Mouse (Mus musculus) heart, embryonic 15.5 days (tissue): ENCODE measurements around the gene Plscr3. TPM values are rescaled to one million over a fixed set of nuclear protein-coding genes. Genes with fewer than 3 reads are reported as not detected.

ENCODE experiments used
- ATAC-seq: fragments of 200-750 bp; cut with Nextera tagmentation; replicated peaks from 2 replicates; pipeline ENCODE4 v1.8.0; 2017; ENCODE audit warnings: low read depth, moderate TSS enrichment; ENCODE audit not compliant: insufficient number of reproducible peaks, insufficient read depth, low FRiP score
- H3K27ac ChIP-seq: fragments of 300-500 bp; sonication (generic); 2 replicates; pipeline ENCODE4 v1.5.1; 2015; ENCODE audit warnings: mild to moderate bottlenecking, inconsistent platforms
- H3K27me3 ChIP-seq: fragments of 300-500 bp; sonication (generic); 2 replicates; pipeline ENCODE4 v1.6.1; 2015; ENCODE audit warnings: inconsistent platforms
- H3K36me3 ChIP-seq: fragments of 300-500 bp; sonication (generic); 2 replicates; pipeline ENCODE4 v1.6.1; 2015; ENCODE audit warnings: mild to moderate bottlenecking, inconsistent platforms
- H3K4me1 ChIP-seq: fragments of 300-500 bp; sonication (generic); replicated peaks from 2 replicates; pipeline ENCODE4 v1.6.1; 2015; ENCODE audit warnings: inconsistent platforms
- H3K4me2 ChIP-seq: fragments of 300-500 bp; sonication (generic); 2 replicates; pipeline ENCODE4 v1.6.1; 2015; ENCODE audit warnings: inconsistent platforms, mild to moderate bottlenecking, moderate library complexity
- H3K4me3 ChIP-seq: fragments of 300-500 bp; sonication (generic); 2 replicates; pipeline ENCODE4 v1.5.1; 2015; ENCODE audit warnings: mild to moderate bottlenecking, inconsistent platforms
- H3K9ac ChIP-seq: fragments of 300-500 bp; sonication (generic); 2 replicates; pipeline ENCODE4 v1.6.1; 2015; ENCODE audit warnings: mild to moderate bottlenecking, inconsistent platforms
- H3K9me3 ChIP-seq: fragments of 300-500 bp; sonication (generic); replicated peaks from 2 replicates; pipeline ENCODE4 v1.6.1; 2016; ENCODE audit warnings: inconsistent platforms
- WGBS: fragments of 180-500 bp; shearing (Covaris S2); methylation state at CpG from one replicate; pipeline ENCODE4 v1.1.7; 2015; ENCODE audit warnings: mixed read lengths; 5-methylcytosine and 5-hydroxymethylcytosine counted together
- microRNA-seq: library from miRNA; unstranded; fragments of <30 nt; microRNA quantifications from one replicate; pipeline ENCODE4, GENCODE M21; 2016
- polyA plus RNA-seq: library from polyadenylated mRNA; unstranded; fragments of >200 nt; fragmentation: Nextera tagmentation; extraction: Ambion mirVana; gene quantifications from 2 replicates; pipeline ENCODE4 v1.2.1, GENCODE M21; 2015

The Plscr3 gene
- polyA plus RNA-seq, 1 experiment from 2014 or later: 68.5 TPM

- peak within 1 kb of the TSS; percentile 93 for H3K9ac ChIP-seq
- peak within 1 kb of the TSS; percentile 95 for H3K4me3 ChIP-seq
- H3K9me3 ChIP-seq: no peaks in the 10 kb centered on the region
- H3K27ac ChIP-seq: peak within 1 kb of the TSS; percentile 99
- H3K4me1 ChIP-seq: peaks cover 30% of the 10 kb centered on the region
- H3K36me3 ChIP-seq: peaks cover 20% of the 10 kb centered on the region
- ATAC-seq: peak; percentile 92
- H3K4me2 ChIP-seq: peak within 1 kb of the TSS; percentile 87
- no peaks in the 10 kb centered on the region; the same call in 1 of the 2 replicates for H3K27me3 ChIP-seq
- under 1% methylated on average over 38 of the region's 38 CpGs for WGBS
These were observed 54.6 kb downstream of the Plscr3 start, which contains the start of the genes 2810408A11Rik and Neurl4 for GRCm38 (mm10) chr11:69900471-69901405. 2810408A11Rik (minus strand) TSS chr11:69900987. Neurl4 (plus strand) TSS chr11:69901072.

GRCm38 (mm10) chr11:69901406-69901846 is 55.2 kb downstream of the Plscr3 start:
- H3K4me2 ChIP-seq: peak overlapping the region; percentile 87
- H3K4me1 ChIP-seq: peaks cover 30% of the 10 kb centered on the region
- H3K36me3 ChIP-seq: peaks cover 27% of the 10 kb centered on the region
- ATAC-seq: peak; percentile 81
- H3K27me3 ChIP-seq: no peaks in the 10 kb centered on the region
- H3K4me3 ChIP-seq: peak overlapping the region; percentile 95
- H3K9me3 ChIP-seq: no peaks in the 10 kb centered on the region
- peak overlapping the region; percentile 99 for H3K27ac ChIP-seq
- H3K9ac ChIP-seq: peak overlapping the region; percentile 93
- under 1% methylated on average over 42 of the region's 42 CpGs for WGBS

Small RNA genes lying within 50 kb of the gene (microRNA-seq; reads per million reads assigned to microRNA genes)
- gene Mir6924: not detected

Other genes with a start within 250 kb of the Plscr3 start
- 24.2 and 24.5 TPM in 2 replicates for gene Atp1b2, start 240.4 kb upstream of the Plscr3 start, polyA plus RNA-seq
- 0.29 TPM in 1 of 2 replicates, not detected in the other for gene Shbg, start 228.5 kb upstream of the Plscr3 start, polyA plus RNA-seq
- 14.3 and 16.7 TPM in 2 replicates for gene Sat2, start 224.4 kb upstream of the Plscr3 start, polyA plus RNA-seq
- gene Fxr2, start 213.4 kb upstream of the Plscr3 start, polyA plus RNA-seq: 22.9 and 28.5 TPM in 2 replicates
- gene Sox15, start 191.1 kb upstream of the Plscr3 start, polyA plus RNA-seq: 0.22 TPM in 1 of 2 replicates, not detected in the other
- gene Mpdu1, start 183.7 kb upstream of the Plscr3 start, polyA plus RNA-seq: 38.8 and 48.1 TPM in 2 replicates
- gene Cd68, start 180.2 kb upstream of the Plscr3 start, polyA plus RNA-seq: 8.7 and 18.6 TPM in 2 replicates
- 310 and 340 TPM in 2 replicates for gene Eif4a1, start 174.0 kb upstream of the Plscr3 start, polyA plus RNA-seq
- gene Senp3, start 164.3 kb upstream of the Plscr3 start, polyA plus RNA-seq: 47.1 and 54.8 TPM in 2 replicates
- 0.54 and 0.99 TPM in 2 replicates for gene Tnfsf13, start 160.6 kb upstream of the Plscr3 start, polyA plus RNA-seq
- gene Tnfsf12, start 150.5 kb upstream of the Plscr3 start, polyA plus RNA-seq: 7.3 and 8.9 TPM in 2 replicates
- gene Tnfsfm13, start 150.3 kb upstream of the Plscr3 start, polyA plus RNA-seq: 2.9 and 4.2 TPM in 2 replicates
- gene Polr2a, start 87.7 kb upstream of the Plscr3 start, polyA plus RNA-seq: 10.9 and 18.3 TPM in 2 replicates
- 0.16 and 0.48 TPM in 2 replicates for gene Slc35g3, start 84.4 kb upstream of the Plscr3 start, polyA plus RNA-seq
- gene Zbtb4, start 80.5 kb upstream of the Plscr3 start, polyA plus RNA-seq: 3.1 and 3.8 TPM in 2 replicates
- gene Chrnb1, start 50.4 kb upstream of the Plscr3 start, polyA plus RNA-seq: 5.4 and 7.5 TPM in 2 replicates
- 1.8 and 2.9 TPM in 2 replicates for gene Fgf11, start 44.5 kb upstream of the Plscr3 start, polyA plus RNA-seq
- gene Tmem102, start 40.8 kb upstream of the Plscr3 start, polyA plus RNA-seq: 1.1 and 2.6 TPM in 2 replicates
- not detected in 2 replicates for gene Gm39566, start 31.1 kb upstream of the Plscr3 start, polyA plus RNA-seq
- gene Spem2, start 27.9 kb upstream of the Plscr3 start, polyA plus RNA-seq: not detected in 2 replicates
- gene Spem1, start 24.2 kb upstream of the Plscr3 start, polyA plus RNA-seq: not detected in 2 replicates
- gene Nlgn2, start 8.6 kb upstream of the Plscr3 start, polyA plus RNA-seq: 1.6 and 2.2 TPM in 2 replicates
- gene Tmem256, start 7.9 kb upstream of the Plscr3 start, polyA plus RNA-seq: 291 and 359 TPM in 2 replicates
- gene Tnk1, start 12.4 kb downstream of the Plscr3 start, polyA plus RNA-seq: 0.31 and 0.80 TPM in 2 replicates
- not detected in 2 replicates for gene Tmem95, start 31.6 kb downstream of the Plscr3 start, polyA plus RNA-seq
- gene Kctd11, start 35.0 kb downstream of the Plscr3 start, polyA plus RNA-seq: 3.3 and 5.7 TPM in 2 replicates
- 4.5 and 14.8 TPM in 2 replicates for gene Acap1, start 49.2 kb downstream of the Plscr3 start, polyA plus RNA-seq
- gene 2810408A11Rik, start 54.6 kb downstream of the Plscr3 start, polyA plus RNA-seq: 3.7 and 5.8 TPM in 2 replicates
- 5.2 and 7.0 TPM in 2 replicates for gene Neurl4, start 54.7 kb downstream of the Plscr3 start, polyA plus RNA-seq
- 44.8 and 54.9 TPM in 2 replicates for gene Gps2, start 67.5 kb downstream of the Plscr3 start, polyA plus RNA-seq
- gene Eif5a, start 75.6 kb downstream of the Plscr3 start, polyA plus RNA-seq: 975 and 1,130 TPM in 2 replicates
- gene Ybx2, start 89.4 kb downstream of the Plscr3 start, polyA plus RNA-seq: 5.5 and 5.7 TPM in 2 replicates
- gene Slc2a4, start 101.8 kb downstream of the Plscr3 start, polyA plus RNA-seq: 42.0 and 42.6 TPM in 2 replicates
- 3.8 and 13.9 TPM in 2 replicates for gene Cldn7, start 118.4 kb downstream of the Plscr3 start, polyA plus RNA-seq
- 19.9 and 21.6 TPM in 2 replicates for gene Ctdnep1, start 134.8 kb downstream of the Plscr3 start, polyA plus RNA-seq
- 97.8 and 99.6 TPM in 2 replicates for gene Elp5, start 136.1 kb downstream of the Plscr3 start, polyA plus RNA-seq
- gene Gabarap, start 144.8 kb downstream of the Plscr3 start, polyA plus RNA-seq: 402 and 455 TPM in 2 replicates
- 38.4 and 42.4 TPM in 2 replicates for gene Phf23, start 149.4 kb downstream of the Plscr3 start, polyA plus RNA-seq
- 17.4 and 24.8 TPM in 2 replicates for gene Dvl2, start 154.2 kb downstream of the Plscr3 start, polyA plus RNA-seq
- 200 and 235 TPM in 2 replicates for gene Acadvl, start 169.0 kb downstream of the Plscr3 start, polyA plus RNA-seq
- 4.8 and 5.1 TPM in 2 replicates for gene Dlg4, start 170.6 kb downstream of the Plscr3 start, polyA plus RNA-seq
- 0.29 TPM in 1 of 2 replicates, not detected in the other for gene Asgr1, start 207.7 kb downstream of the Plscr3 start, polyA plus RNA-seq
- gene Asgr2, start 246.3 kb downstream of the Plscr3 start, polyA plus RNA-seq: 0.22 TPM in 1 of 2 replicates, not detected in the other